Mouse (Mus musculus): ENCODE measurements at regions not wholly inside any gene's neighbourhood (a gene's known extent, or its start where the extent isn't known, plus 50 kb on each side); places are given as distances from the start of the nearest gene placed in this dataset.

DNA sequence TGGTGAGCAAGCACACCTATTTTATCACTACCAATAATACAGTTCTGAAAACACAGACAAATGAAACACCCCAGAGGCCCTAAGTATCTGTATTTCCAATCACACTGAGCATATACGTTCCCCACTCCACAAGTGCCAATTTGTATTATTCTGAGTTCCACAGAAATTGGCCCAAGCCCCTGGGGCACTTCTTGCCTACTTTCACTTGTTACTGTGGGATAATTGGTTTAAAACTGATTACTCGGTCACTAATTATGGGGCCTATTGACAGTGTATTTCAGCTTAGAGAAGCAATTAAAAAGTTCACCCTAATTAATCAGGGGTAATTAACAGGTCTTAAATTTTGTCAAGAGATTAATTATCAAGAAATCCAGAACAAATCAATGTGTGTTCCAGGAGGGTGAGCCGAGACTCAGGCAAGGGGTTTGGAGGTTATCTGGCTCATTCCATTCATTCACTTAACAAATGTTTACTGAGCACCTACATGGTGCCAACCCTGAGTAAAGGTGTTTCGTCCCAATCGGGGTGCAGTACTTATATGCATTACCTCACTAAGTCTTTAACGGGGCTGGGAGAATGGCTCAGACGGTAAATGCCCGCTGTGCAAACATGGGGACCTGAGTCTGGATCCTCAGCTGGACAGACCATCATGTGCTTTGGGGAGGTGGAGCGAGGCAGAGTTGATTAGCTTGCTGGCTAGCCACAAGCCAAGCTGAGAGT lies 56.1 kb upstream of the Hs3st2 start:
- DNase-seq: no peak
- intact Hi-C loops (cut with DNase I): no loop called here

DNA sequence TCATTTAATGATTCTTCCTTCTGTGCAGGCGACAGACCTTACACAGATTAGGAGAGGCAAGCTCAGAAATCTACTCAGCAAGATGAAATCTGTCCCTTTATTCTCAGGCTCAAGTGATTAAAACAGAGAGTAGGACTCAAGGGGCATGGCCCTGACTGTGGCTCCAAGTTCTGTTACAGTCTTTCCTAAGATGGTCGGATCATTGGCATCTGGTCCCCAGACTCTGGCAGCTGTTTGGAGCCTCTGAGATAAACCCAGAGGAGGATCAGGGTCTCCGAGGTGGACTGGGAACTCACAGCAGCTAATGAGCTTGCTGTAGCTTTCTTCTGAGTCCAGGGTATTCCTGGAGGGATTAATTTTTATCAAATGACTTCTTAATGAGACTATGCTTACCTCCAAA lies 51.7 kb upstream of the Hs3st2 start:
- intact Hi-C loops (cut with DNase I): no loop called here
- DNase-seq: no peak

All from heart, postnatal 14 days (tissue).